Mouse (Mus musculus): ENCODE data around the gene Zfp985. TPM values are rescaled to one million over a fixed set of nuclear protein-coding genes. Genes with fewer than 3 reads are reported as not detected.
"Not testable (repeated sequence)": the region's sequence is repeated elsewhere in the genome, so short reads cannot be mapped to it uniquely, and the experiment has no call there.

Zfp985 gene
- total RNA-seq, 2 experiments from 2014 or later: 0.24 TPM; not detected in 1

GRCm38 (mm10) chr4:147598831-147599230 lies 45.8 kb downstream of the Zfp985 start:
- intact Hi-C loops (cut with DNase I): no loop called here
- DNase-seq (ENCODE audit: low spot score in 2 of 2): no peak

GRCm38 (mm10) chr4:147601881-147602280 lies 48.8 kb downstream of the Zfp985 start:
- intact Hi-C loops (cut with DNase I): no loop called here
- DNase-seq (ENCODE audit: low spot score in 2 of 2): no peak

- intact Hi-C loops (cut with DNase I): no loop called here
- DNase-seq (ENCODE audit: low spot score in 2 of 2): no peak
Observed at GRCm38 (mm10) chr4:147603806-147604205, 50.7 kb downstream of the Zfp985 start.

- no peak for DNase-seq (ENCODE audit: low spot score in 2 of 2)
- intact Hi-C loops (cut with DNase I): no loop called here
Observed at GRCm38 (mm10) chr4:147605521-147605920, 52.4 kb downstream of the Zfp985 start.

GRCm38 (mm10) chr4:147606511-147606910 lies 53.4 kb downstream of the Zfp985 start:
- DNase-seq (ENCODE audit: low spot score in 2 of 2); intact Hi-C loops (cut with DNase I): not testable (repeated sequence)

GRCm38 (mm10) chr4:147633818-147634262 lies 80.8 kb downstream of the Zfp985 start:
- intact Hi-C loops (cut with DNase I); DNase-seq (ENCODE audit: low spot score in 2 of 2): not testable (repeated sequence)

Other genes starting within 250 kb of the Zfp985 start
- gene Zfp988, start 247.6 kb upstream of the Zfp985 start, total RNA-seq (2021): under 1 TPM; 0.13 to 0.19 TPM
- under 1 TPM in 1 of 2 experiments, not detected in 1; 0.37 TPM for gene Zfp978, start 192.0 kb upstream of the Zfp985 start, total RNA-seq (2021)
- gene Zfp982, start 60.9 kb upstream of the Zfp985 start, total RNA-seq (2021): 1 to 10 TPM; 3.0 TPM
- under 1 TPM; 0.42 TPM for gene Gm16503, start 13.1 kb upstream of the Zfp985 start, total RNA-seq (2021)
- gene Zfp979, start 89.2 kb downstream of the Zfp985 start, total RNA-seq (2021): under 1 TPM; 0.31 to 0.78 TPM
- gene Zfp534, start 149.3 kb downstream of the Zfp985 start, total RNA-seq (2021): not detected

Data from left cerebral cortex, postnatal 14 days (tissue).